Mouse (Mus musculus): ENCODE data around the gene Opcml. TPM values are rescaled to one million over a fixed set of nuclear protein-coding genes. Genes with fewer than 3 reads are reported as not detected.

The Opcml gene
- total and polyA plus RNA-seq, 2 experiments from 2014 or later, result 48.3 to 140 TPM

- DNase-seq (no peak), ATAC-seq (no peak)
- Histone ChIP-seq H3K9me3 (ENCODE audit: low read length) (no peaks in the 10 kb centered on the region), H3K27me3 (ENCODE audit: insufficient read depth, low read length) (no peaks in the 10 kb centered on the region), H3K4me3 (ENCODE audit: low read depth, low read length) (no peak overlapping the region), H3K36me3 (ENCODE audit: insufficient read depth) (no peaks in the 10 kb centered on the region), H3K27ac (ENCODE audit: low read depth, low read length) (no peak overlapping the region), H3K4me2 (ENCODE audit: low read depth) (no peak overlapping the region), H3K9ac (no peak overlapping the region), H3K4me1 (ENCODE audit: insufficient read depth) (peaks cover 3% of the 10 kb centered on the region; the same call in 1 of the 2 replicates)
- no peak for TF ChIP-seq CTCF (IDR thresholded peaks at IDR 0.05; ENCODE audit: low read depth)
- WGBS, result 55% methylated on average over 2 of the region's 2 CpGs
Measured at GRCm38 (mm10) chr9:28222726-28223125, 432.2 kb downstream of the Opcml start.

DNA sequence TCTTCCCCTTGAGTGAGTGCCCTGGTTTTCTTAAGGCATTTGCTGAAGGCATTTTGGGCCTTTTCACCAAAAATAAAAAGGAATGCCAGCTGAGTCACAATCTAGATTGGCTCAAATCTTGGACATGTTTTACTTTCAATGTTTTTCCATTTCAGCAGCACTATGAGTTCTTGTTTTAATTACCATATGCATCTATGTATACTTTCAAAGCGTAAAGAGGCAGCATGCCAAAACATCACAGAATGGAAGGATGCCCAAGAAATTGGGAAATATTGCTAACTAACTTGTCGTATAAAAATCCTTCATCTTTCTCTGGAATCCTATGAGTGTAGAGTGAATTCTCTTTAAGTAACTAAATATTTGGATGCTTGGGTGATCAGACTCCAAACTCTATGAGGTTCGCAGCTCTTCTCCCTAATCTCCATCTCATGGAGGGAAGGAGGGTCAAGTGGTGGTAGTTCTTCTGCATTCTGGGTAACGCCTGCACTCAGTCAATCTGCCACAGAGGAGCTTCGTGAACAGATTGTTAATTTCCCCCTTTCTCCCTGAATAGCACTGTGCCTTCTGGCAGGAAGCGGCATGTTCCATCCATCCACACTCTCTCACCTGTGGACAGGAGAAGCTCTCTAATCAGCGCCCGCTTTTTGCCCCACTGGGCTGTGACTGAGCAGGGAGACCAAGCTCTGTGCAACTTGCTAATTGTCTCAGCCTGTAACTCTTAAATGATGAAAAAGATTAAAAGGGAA, 435.4 kb downstream of the Opcml start:
- Histone ChIP-seq H3K4me3 (ENCODE audit: low read depth, low read length) (no peak overlapping the region), H3K4me1 (ENCODE audit: insufficient read depth) (peaks cover 3% of the 10 kb centered on the region; the same call in 1 of the 2 replicates), H3K36me3 (ENCODE audit: insufficient read depth) (no peaks in the 10 kb centered on the region), H3K27me3 (ENCODE audit: insufficient read depth, low read length) (no peaks in the 10 kb centered on the region), H3K9ac (no peak overlapping the region), H3K4me2 (ENCODE audit: low read depth) (no peak overlapping the region), H3K9me3 (ENCODE audit: low read length) (no peaks in the 10 kb centered on the region), H3K27ac (ENCODE audit: low read depth, low read length) (no peak overlapping the region)
- ATAC-seq (peak; percentile 29; the same call in 1 of the 2 replicates), DNase-seq (peak; percentile 84)
- 51% methylated on average over 8 of the region's 8 CpGs for WGBS
- TF ChIP-seq CTCF (IDR thresholded peaks at IDR 0.05; ENCODE audit: low read depth), result no peak

DNA sequence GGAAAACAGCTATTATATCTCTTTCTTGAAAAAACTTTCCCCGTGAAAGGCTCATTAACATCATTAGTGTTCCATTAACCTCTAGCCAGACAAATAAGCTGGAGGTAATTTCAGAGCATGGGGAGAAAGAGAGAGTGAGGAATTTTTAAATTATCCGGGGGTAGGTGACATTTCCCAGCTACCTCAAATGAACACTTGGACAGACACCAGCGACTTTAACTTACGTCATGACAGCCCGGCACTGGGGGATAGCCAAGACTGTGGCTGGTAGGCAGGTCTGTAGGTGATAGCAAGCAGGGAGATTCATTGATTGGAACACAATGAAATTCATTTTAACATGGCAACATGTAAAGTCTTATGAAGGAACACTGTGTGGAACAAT, 436.0 kb downstream of the Opcml start:
- no peak overlapping the region for H3K4me2 ChIP-seq (ENCODE audit: low read depth)
- no peaks in the 10 kb centered on the region for H3K9me3 ChIP-seq (ENCODE audit: low read length)
- peaks cover 3% of the 10 kb centered on the region; the same call in 1 of the 2 replicates for H3K4me1 ChIP-seq (ENCODE audit: insufficient read depth)
- no peaks in the 10 kb centered on the region for H3K27me3 ChIP-seq (ENCODE audit: insufficient read depth, low read length)
- no peaks in the 10 kb centered on the region for H3K36me3 ChIP-seq (ENCODE audit: insufficient read depth)
- DNase-seq (no peak), ATAC-seq (no peak)
- no peak overlapping the region for H3K27ac ChIP-seq (ENCODE audit: low read depth, low read length)
- no peak overlapping the region for H3K9ac ChIP-seq
- no peak overlapping the region for H3K4me3 ChIP-seq (ENCODE audit: low read depth, low read length)
- no peak for TF ChIP-seq CTCF (IDR thresholded peaks at IDR 0.05; ENCODE audit: low read depth)
- WGBS, result 22% methylated on average over 5 of the region's 5 CpGs

- no peaks in the 10 kb centered on the region for H3K9me3 ChIP-seq (ENCODE audit: low read length)
- no peak overlapping the region for H3K9ac ChIP-seq
- H3K4me2 ChIP-seq (ENCODE audit: low read depth), result no peak overlapping the region
- H3K4me1 ChIP-seq (ENCODE audit: insufficient read depth), result no peaks in the 10 kb centered on the region
- 58% methylated on average over 9 of the region's 9 CpGs for WGBS
- no peak overlapping the region for H3K4me3 ChIP-seq (ENCODE audit: low read depth, low read length)
- no peaks in the 10 kb centered on the region for H3K36me3 ChIP-seq (ENCODE audit: insufficient read depth)
- DNase-seq (no peak), ATAC-seq (peak; percentile 34; the same call in 1 of the 2 replicates)
- TF ChIP-seq CTCF (IDR thresholded peaks at IDR 0.05; ENCODE audit: low read depth), result no peak
- no peaks in the 10 kb centered on the region for H3K27me3 ChIP-seq (ENCODE audit: insufficient read depth, low read length)
- H3K27ac ChIP-seq (ENCODE audit: low read depth, low read length), result no peak overlapping the region
Measured at GRCm38 (mm10) chr9:28238450-28238849, 447.9 kb downstream of the Opcml start.

DNA sequence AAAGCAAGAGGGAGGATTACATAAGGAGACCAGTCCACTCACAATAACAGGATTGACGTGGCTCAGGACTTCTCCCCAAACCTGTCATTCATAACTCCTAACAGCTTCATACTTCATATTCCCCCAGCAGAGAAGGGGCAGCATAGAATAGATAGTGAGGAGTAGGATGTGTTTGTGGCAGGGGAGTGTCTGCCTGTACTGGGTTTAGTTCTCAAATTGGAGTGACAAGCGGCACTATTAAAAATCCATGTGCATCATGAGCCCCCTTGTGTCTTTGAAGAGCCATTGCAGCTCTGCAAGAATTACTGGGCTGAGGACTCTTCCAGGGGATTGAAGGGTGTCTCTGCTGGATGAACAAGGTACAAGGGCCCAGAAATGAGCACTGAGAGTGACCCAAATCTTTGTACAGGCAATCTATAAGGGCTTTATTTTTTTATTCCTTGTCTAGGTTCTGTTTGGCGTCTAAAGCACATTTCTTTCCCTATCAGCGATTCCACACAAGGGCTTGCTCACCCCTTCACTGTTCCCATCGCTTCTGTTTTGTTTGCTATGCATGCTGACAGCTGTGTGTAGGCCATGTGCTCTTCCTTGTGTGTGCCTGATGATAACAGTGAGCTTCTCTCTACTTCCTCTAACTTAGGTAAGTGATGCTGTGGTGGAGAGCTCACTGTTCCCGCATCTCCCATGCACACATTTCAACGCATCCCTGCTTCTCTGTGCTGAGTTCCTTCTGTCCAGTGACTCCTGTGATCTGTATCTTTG, 457.3 kb downstream of the Opcml start:
- Histone ChIP-seq H3K4me3 (ENCODE audit: low read depth, low read length) (no peak overlapping the region), H3K27me3 (ENCODE audit: insufficient read depth, low read length) (no peaks in the 10 kb centered on the region), H3K27ac (ENCODE audit: low read depth, low read length) (no peak overlapping the region), H3K36me3 (ENCODE audit: insufficient read depth) (no peaks in the 10 kb centered on the region), H3K4me2 (ENCODE audit: low read depth) (no peak overlapping the region), H3K9ac (no peak overlapping the region), H3K4me1 (ENCODE audit: insufficient read depth) (0 out of 2 replicates have a peak, but pooled peaks cover 5% of the 10 kb centered on the region), H3K9me3 (ENCODE audit: low read length) (no peaks in the 10 kb centered on the region)
- ATAC-seq, result peak; percentile 88
- peak; percentile 94 for TF ChIP-seq CTCF (IDR thresholded peaks at IDR 0.05; ENCODE audit: low read depth)
- peak; percentile 84 for DNase-seq
- 65% methylated on average over 7 of the region's 7 CpGs for WGBS

DNA sequence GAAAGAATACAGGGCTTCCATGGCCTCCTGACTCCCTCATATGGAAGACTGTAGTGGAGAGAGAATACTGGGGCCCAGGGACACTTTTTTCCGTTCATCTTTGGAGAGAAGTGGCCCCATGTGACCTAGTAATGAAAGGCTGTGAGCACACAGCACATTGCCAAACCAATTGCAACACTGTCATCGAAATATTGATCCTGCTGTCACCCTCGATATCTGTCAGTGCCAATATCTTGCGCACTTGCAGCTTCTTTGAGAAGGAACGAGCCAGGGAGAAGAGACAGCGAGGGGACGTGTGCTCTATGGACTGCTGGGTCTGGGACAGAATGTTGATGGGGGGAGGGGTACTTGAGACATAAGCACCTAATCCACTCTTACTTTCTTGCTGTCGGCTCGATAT, 460.8 kb downstream of the Opcml start:
- H3K36me3 ChIP-seq (ENCODE audit: insufficient read depth), result no peaks in the 10 kb centered on the region
- 0 out of 2 replicates have a peak, but pooled peaks cover 5% of the 10 kb centered on the region for H3K4me1 ChIP-seq (ENCODE audit: insufficient read depth)
- WGBS, result 86% methylated on average over 9 of the region's 9 CpGs
- no peak overlapping the region for H3K9ac ChIP-seq
- H3K27ac ChIP-seq (ENCODE audit: low read depth, low read length), result no peak overlapping the region
- no peak overlapping the region for H3K4me3 ChIP-seq (ENCODE audit: low read depth, low read length)
- no peak for DNase-seq
- no peaks in the 10 kb centered on the region for H3K27me3 ChIP-seq (ENCODE audit: insufficient read depth, low read length)
- TF ChIP-seq CTCF (IDR thresholded peaks at IDR 0.05; ENCODE audit: low read depth), result no peak
- H3K4me2 ChIP-seq (ENCODE audit: low read depth), result no peak overlapping the region
- no peak for ATAC-seq
- no peaks in the 10 kb centered on the region for H3K9me3 ChIP-seq (ENCODE audit: low read length)

Data from forebrain, postnatal 0 days (tissue).